Mouse (Mus musculus) intestine, embryonic 16.5 days (tissue): Measurements from ENCODE around the gene Serpina9. TPM values are rescaled to one million over a fixed set of nuclear protein-coding genes. Genes with fewer than 3 reads are reported as not detected.
"Not testable (repeated sequence)": the region's sequence is repeated elsewhere in the genome, so short reads cannot be mapped to it uniquely, and the experiment has no call there.

Experiments
- ATAC-seq: fragments of 200-750 bp; cut with Nextera tagmentation; 2 replicates; pipeline ENCODE4 v1.8.0; 2017; ENCODE audit warnings: moderate TSS enrichment, moderate library complexity
- H3K27ac ChIP-seq: fragments of 300-500 bp; sonication (generic); 2 replicates; pipeline ENCODE4 v1.5.1; 2014; ENCODE audit warnings: mild to moderate bottlenecking, low read length
- H3K27me3 ChIP-seq: fragments of 300-500 bp; sonication (generic); replicated peaks from 2 replicates; pipeline ENCODE4 v1.6.1; 2014; ENCODE audit warnings: low read length, control low read depth, mixed read lengths; ENCODE audit not compliant: control insufficient read depth, insufficient read depth
- H3K36me3 ChIP-seq: fragments of 300-500 bp; sonication (generic); 2 replicates; pipeline ENCODE4 v1.6.1; 2014; ENCODE audit warnings: low read length, control low read depth; ENCODE audit not compliant: control insufficient read depth, insufficient read depth
- H3K4me1 ChIP-seq: fragments of 300-500 bp; sonication (generic); 2 replicates; pipeline ENCODE4 v1.6.1; 2014; ENCODE audit warnings: low read length, control low read depth, mixed read lengths; ENCODE audit not compliant: control insufficient read depth, insufficient read depth
- H3K4me2 ChIP-seq: fragments of 300-500 bp; sonication (generic); 2 replicates; pipeline ENCODE4 v1.6.1; 2014; ENCODE audit warnings: low read depth, low read length, control low read depth
- H3K4me3 ChIP-seq: fragments of 300-500 bp; sonication (generic); 2 replicates; pipeline ENCODE4 v1.5.1; 2014; ENCODE audit warnings: mild to moderate bottlenecking, low read length
- H3K9ac ChIP-seq: fragments of 300-500 bp; sonication (generic); 2 replicates; pipeline ENCODE4 v1.6.1; 2014; ENCODE audit warnings: low read depth, low read length
- H3K9me3 ChIP-seq: fragments of 300-500 bp; sonication (generic); 2 replicates; pipeline ENCODE4 v1.6.1; 2016; ENCODE audit warnings: low read length, control low read depth; ENCODE audit not compliant: control insufficient read depth
- WGBS: fragments of 180-500 bp; shearing (Covaris S2); extraction: QIAGEN DNeasy Blood & Tissue Kit; methylation state at CpG from one replicate; pipeline ENCODE4 v1.1.7; 2014; 5-methylcytosine and 5-hydroxymethylcytosine counted together
- polyA plus RNA-seq: library from polyadenylated mRNA; unstranded; fragments of >200 nt; fragmentation: Nextera tagmentation; extraction: Ambion mirVana; gene quantifications from 2 replicates; pipeline ENCODE4 v1.2.1, GENCODE M21; 2015

Gene Serpina9
- polyA plus RNA-seq, 1 experiment from 2014 or later = 0.04 TPM

DNA sequence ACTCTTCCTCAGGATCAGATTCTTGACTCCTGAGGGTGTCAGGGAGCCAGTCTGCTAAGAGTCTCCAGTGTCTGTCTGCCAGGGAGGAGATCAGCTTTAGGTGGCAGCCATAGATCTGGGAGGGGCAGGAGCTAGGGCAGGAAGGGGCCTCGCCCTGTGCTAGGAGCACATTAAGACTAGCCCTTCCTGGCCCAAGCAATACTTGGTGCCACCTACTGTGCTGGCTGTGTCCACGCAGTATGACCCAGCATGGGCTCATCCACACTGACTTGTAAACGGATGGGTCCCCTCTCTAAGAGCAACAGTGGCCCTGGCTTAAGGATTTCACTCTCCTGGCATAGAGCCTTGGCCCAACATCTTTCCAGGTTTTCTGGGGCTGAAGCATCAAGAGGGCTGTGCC lies 54.8 kb downstream of the Serpina9 start, which contains the start of gene Serpina1e:
Serpina1e (minus strand) TSS at position 178 of the 400 bp plus-strand sequence.
- Histone ChIP-seq H3K9ac (no peak within 1 kb of the TSS), H3K4me1 (no peaks in the 10 kb centered on the region), H3K4me3 (no peak within 1 kb of the TSS), H3K36me3 (no peaks in the 10 kb centered on the region), H3K4me2 (no peak within 1 kb of the TSS), H3K27me3 (no peaks in the 10 kb centered on the region), H3K9me3 (no peaks in the 10 kb centered on the region), H3K27ac (no peak within 1 kb of the TSS)
- 67% methylated on average over 3 of the region's 3 CpGs for WGBS
- peak; percentile 69 for ATAC-seq

DNA sequence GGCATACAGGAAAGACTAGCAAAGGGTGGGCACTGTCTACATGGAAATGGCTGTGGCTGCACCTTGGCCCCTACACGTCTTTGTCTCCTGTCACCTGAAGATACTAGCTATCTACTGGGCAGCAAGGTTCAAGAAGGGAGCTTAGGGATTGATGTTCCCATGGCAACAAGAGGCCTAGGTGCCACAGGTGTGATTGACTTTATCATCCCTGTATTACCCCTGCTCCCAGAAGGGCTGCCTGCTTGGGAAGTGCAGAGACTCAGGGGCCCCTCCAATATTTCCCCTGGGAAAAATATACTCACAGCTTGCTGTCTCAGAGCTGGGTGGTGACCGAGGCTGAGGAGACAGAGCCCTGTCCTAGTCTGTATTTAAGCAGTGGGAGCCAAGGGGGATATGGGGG lies 57.0 kb downstream of the Serpina9 start:
- not testable (repeated sequence) for H3K27me3 ChIP-seq, H3K36me3 ChIP-seq, H3K4me2 ChIP-seq, H3K4me3 ChIP-seq, H3K9ac ChIP-seq, H3K9me3 ChIP-seq, H3K4me1 ChIP-seq, H3K27ac ChIP-seq
- 20% methylated on average over 1 of the region's 2 CpGs for WGBS
- peak; percentile 91 for ATAC-seq

GRCm38 (mm10) chr12:103952972-103953371 lies 60.6 kb downstream of the Serpina9 start:
- H3K4me2 ChIP-seq, H3K9ac ChIP-seq, H3K4me3 ChIP-seq, H3K36me3 ChIP-seq, H3K27ac ChIP-seq, H3K9me3 ChIP-seq, H3K4me1 ChIP-seq, ATAC-seq, H3K27me3 ChIP-seq: not testable (repeated sequence)
- 91% methylated on average over 3 of the region's 3 CpGs for WGBS

- Histone ChIP-seq H3K9ac (no peak overlapping the region), H3K36me3 (no peaks in the 10 kb centered on the region), H3K9me3 (no peaks in the 10 kb centered on the region), H3K27ac (no peak overlapping the region), H3K4me2 (no peak overlapping the region), H3K27me3 (no peaks in the 10 kb centered on the region), H3K4me1 (no peaks in the 10 kb centered on the region), H3K4me3 (no peak overlapping the region)
- WGBS = 92% methylated on average over 4 of the region's 4 CpGs
- ATAC-seq = no peak
Measured at GRCm38 (mm10) chr12:103946243-103946642, 67.3 kb downstream of the Serpina9 start.

Other genes with a start within 250 kb of the Serpina9 start
- gene Serpina1d, start 240.2 kb downstream of the Serpina9 start, polyA plus RNA-seq = 16.7 and 18.2 TPM in 2 replicates
- 61.3 and 78.5 TPM in 2 replicates for gene Serpina1b, start 183.4 kb downstream of the Serpina9 start, polyA plus RNA-seq
- gene Serpina1a, start 150.2 kb downstream of the Serpina9 start, polyA plus RNA-seq = 35.7 and 38.3 TPM in 2 replicates
- gene Serpina1c, start 108.9 kb downstream of the Serpina9 start, polyA plus RNA-seq = 26.7 and 33.2 TPM in 2 replicates
- 49.8 and 59.2 TPM in 2 replicates for gene Serpina1e, start 54.8 kb downstream of the Serpina9 start, polyA plus RNA-seq
- 0.09 and 0.38 TPM in 2 replicates for gene Serpina11, start 23.8 kb downstream of the Serpina9 start, polyA plus RNA-seq
- gene Serpina12, start 30.7 kb upstream of the Serpina9 start, polyA plus RNA-seq = not detected in 2 replicates
- 0.06 and 0.10 TPM in 2 replicates for gene Serpina5, start 87.4 kb upstream of the Serpina9 start, polyA plus RNA-seq
- not detected in 2 replicates for gene Serpina3a, start 99.0 kb upstream of the Serpina9 start, polyA plus RNA-seq
- 0.06 TPM in 1 of 2 replicates, not detected in the other for gene Serpina3b, start 114.2 kb upstream of the Serpina9 start, polyA plus RNA-seq
- 0.06 TPM in 1 of 2 replicates, not detected in the other for gene Serpina3c, start 140.1 kb upstream of the Serpina9 start, polyA plus RNA-seq
- 0.44 TPM in 2 replicates for gene Serpina3f, start 200.8 kb upstream of the Serpina9 start, polyA plus RNA-seq
- gene Serpina3g, start 222.5 kb upstream of the Serpina9 start, polyA plus RNA-seq = 5.3 and 5.7 TPM in 2 replicates
- 0.20 TPM in 1 of 2 replicates, not detected in the other for gene Serpina3i, start 249.4 kb upstream of the Serpina9 start, polyA plus RNA-seq